Mouse (Mus musculus) heart, postnatal 14 days (tissue): ENCODE measurements at regions not wholly inside any gene's neighbourhood (a gene's known extent, or its start where the extent isn't known, plus 50 kb on each side); places are given as distances from the start of the nearest gene placed in this dataset.

ENCODE experiments used
- DNase-seq, 2 experiments: peaks; one replicate each; pipeline ENCODE4 v3.0.0; 2021 to 2022
- intact Hi-C: fragments of 180-260 bp; cut with DNase I; formaldehyde crosslinking; loops from one replicate; pipeline ENCODE4 v1.15.1; 2025

DNA sequence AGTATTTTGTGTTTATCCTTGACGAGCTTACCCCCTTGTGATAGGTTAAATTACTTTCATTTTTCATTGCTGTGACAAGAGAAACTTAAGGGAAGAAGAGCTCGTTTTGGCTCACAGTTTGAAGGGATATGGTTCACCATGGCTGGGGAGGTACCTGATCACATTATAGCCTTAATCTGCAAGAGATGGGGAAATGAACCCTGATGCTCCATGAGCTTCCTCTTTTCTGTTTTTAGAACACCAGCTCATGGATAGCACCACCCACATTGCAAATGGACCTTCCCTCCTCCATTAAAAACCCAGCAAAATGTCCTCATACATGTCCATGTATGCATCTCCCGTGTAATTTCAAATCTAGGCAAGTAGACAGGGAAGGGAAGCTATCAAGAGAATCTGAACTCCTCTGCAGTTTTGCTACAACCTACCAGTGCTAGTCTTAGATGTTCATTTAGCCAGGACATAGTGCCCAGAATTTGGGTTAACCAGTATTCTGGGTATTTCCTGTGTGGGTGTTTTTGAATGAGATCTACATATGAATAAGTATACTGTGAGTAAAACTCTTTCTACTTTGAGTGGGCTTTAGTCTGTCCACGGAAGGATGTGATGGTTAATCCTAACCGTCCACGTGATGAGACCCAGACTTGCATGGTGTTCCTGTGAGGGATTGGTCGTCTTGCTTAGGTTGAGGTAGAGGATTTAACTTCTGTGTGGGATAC, 121.5 kb upstream of the 4930412O13Rik start:
- no peak for DNase-seq
- intact Hi-C loops, result no loop called here

DNA sequence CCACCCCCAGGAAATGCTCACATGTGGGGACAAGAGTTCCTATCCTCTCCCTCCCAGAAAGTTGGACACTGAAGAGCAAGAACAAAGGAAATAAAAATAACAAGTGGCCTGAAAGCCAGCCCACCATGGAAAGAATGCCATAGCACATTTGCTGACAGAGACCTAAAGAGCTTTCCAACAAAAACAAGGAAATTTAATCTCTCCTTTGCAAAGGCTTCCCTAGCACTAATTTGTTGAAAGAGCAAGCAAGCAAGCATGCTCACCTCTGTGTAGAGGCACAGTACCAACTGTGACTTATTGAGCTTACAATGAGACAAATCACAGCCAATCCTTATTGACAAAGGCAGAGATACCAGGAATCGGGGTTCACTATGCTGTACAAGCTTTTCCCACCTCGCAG, 100.9 kb upstream of the 4930412O13Rik start:
- intact Hi-C loops, result no loop called here
- no peak for DNase-seq

DNA sequence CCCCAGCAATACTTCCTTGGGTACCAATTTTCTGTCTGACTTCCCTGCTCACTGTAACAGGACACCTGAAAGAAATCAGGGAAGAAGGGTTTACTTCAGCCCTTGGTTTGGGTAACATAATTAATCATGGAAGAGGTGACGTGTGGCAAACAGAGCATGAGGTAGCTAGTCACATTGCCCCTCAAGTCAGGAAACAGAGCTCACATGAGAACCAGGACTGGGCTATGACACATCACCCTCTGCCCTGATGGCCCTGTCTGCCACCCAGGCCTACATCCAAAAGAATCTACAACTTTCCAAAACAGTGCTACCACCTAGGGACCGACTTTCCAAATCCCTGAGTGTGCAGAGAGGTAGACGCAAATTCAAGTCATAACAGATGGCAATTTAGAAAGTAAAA, 98.4 kb upstream of the 4930412O13Rik start:
- intact Hi-C loops, result no loop called here
- DNase-seq, result no peak

- intact Hi-C loops, result no loop called here
- DNase-seq, result no peak
These were observed 89.1 kb upstream of the 4930412O13Rik start for GRCm38 (mm10) chr2:9791970-9792369.

- intact Hi-C loops, result no loop called here
- no peak for DNase-seq
These were observed 88.7 kb upstream of the 4930412O13Rik start for GRCm38 (mm10) chr2:9792381-9792780.

- DNase-seq, result no peak
- intact Hi-C loops, result no loop called here
These were observed 85.7 kb upstream of the 4930412O13Rik start for GRCm38 (mm10) chr2:9795401-9795800.

GRCm38 (mm10) chr2:9801484-9801883, 79.6 kb upstream of the 4930412O13Rik start:
- no peak for DNase-seq
- intact Hi-C loops, result no loop called here

DNA sequence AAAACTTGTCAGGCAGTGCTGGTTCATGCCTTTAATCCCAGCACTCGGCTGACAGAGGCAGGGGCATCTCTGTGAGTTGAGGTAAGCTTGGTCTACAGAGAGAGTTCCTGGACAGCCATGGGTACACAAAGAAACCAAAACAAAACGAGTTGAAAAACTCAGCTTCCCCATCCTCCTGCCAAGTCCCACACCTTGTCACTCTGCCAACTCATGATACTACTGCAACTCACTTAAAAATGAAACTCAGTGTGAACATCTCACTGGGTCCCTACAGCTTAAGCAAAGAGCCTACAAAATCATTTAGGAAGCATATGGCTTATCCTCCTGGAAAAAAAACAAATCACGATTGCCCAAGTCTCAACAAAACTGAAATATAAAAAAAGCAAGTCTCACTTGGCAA, 76.7 kb upstream of the 4930412O13Rik start:
- intact Hi-C loops, result no loop called here
- DNase-seq, result no peak

GRCm38 (mm10) chr2:9805590-9805989, 75.5 kb upstream of the 4930412O13Rik start:
- intact Hi-C loops, result no loop called here
- no peak for DNase-seq
